Mouse (Mus musculus) ovary, adult 18-20 months (tissue): ENCODE measurements around the gene Prrt4.
A peak's percentile ranks its signal among the peaks of the same experiment; 100 is the strongest.
"Not testable (repeated sequence)": the region's sequence is repeated elsewhere in the genome, so short reads cannot be mapped to it uniquely, and the experiment has no call there.

ENCODE experiments used
- DNase-seq: peaks from one replicate; pipeline ENCODE4 v3.0.0; 2022; ENCODE audit warnings: low spot score, mixed read lengths

Gene Prrt4

GRCm38 (mm10) chr6:29178888-29179658 lies at the start of gene Prrt4:
Prrt4 (minus strand) TSS chr6:29179584.
- DNase-seq = peak; percentile 69

DNA sequence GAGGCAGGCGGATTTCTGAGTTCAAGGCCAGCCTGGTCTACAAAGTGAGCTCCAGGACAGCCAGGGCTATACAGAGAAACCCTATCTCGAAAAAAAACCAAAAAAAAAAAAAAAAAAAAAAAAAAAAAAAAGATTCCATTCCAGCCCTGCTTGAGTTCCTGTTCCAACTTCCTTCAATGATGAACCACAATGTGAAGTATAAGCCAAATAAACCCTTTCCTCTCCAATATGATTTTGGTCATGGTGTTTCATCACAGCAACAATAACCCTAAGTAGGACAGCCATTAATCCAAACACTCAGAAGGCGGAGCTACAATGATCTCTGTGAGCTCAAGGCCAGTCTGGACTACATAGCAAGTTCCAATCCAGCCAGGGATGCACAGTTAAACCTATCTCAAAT lies 38.3 kb upstream of the Prrt4 start:
- not testable (repeated sequence) for DNase-seq

DNA sequence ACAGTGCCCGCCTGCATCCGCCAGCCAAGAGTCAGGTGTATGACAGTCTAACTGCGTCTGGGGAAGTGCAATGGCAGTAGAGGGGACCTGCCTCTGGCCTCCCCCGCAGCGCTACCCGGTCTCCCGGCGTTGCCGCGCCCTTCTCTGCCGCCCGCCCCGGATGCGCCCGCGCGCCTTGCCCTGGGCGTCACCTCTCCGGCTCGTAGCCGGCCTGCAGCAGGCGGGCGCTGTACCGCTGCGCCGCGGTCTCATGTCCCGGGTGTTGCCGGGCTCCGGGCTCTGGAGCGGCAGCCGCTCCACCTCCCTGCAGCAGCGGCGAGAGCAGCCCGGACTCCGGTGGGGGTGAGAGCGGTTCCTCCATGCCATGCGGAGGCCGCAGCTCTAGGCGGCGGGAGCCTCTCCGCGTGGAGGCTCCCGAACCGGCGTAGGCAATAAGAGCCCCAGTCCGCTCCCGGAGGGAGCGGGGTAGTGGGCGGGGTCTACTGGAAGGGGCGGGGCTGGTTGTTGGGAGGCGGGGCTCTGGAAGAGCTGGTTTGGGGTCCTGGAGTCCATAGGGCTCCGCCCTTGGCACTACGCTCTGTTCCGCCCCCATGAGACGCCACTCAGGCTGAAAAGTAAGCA lies 36.6 kb upstream of the Prrt4 start, which contains the start of gene Impdh1:
Impdh1 (minus strand) TSS at position 484 of the 621 bp plus-strand sequence.
- peak; percentile 69 for DNase-seq

DNA sequence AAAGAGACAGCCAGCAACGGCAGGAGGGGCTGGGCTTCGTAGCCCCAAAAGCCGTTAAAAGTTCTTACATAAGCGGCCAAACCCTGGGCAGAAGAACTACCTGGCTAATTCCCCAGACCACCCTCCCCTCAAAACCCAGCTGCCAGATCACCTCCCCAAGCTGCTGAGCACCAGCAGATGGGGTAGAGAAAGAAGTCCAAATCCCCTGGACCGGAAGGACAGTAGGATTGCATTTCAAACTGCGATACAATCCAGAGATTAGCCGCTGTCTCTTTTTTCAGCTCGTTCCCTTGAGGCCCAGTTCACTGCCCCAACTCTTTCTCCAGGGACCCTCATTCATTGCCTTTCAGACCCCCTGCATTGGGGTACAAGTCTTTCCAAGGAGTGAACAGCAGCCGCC lies 35.8 kb upstream of the Prrt4 start:
- no peak for DNase-seq

- no peak for DNase-seq
Measured at GRCm38 (mm10) chr6:29214776-29215175, 35.4 kb upstream of the Prrt4 start.

GRCm38 (mm10) chr6:29214245-29214644 lies 34.9 kb upstream of the Prrt4 start:
- DNase-seq = no peak

- DNase-seq = no peak
Measured at GRCm38 (mm10) chr6:29213436-29213835, 34.1 kb upstream of the Prrt4 start.

DNA sequence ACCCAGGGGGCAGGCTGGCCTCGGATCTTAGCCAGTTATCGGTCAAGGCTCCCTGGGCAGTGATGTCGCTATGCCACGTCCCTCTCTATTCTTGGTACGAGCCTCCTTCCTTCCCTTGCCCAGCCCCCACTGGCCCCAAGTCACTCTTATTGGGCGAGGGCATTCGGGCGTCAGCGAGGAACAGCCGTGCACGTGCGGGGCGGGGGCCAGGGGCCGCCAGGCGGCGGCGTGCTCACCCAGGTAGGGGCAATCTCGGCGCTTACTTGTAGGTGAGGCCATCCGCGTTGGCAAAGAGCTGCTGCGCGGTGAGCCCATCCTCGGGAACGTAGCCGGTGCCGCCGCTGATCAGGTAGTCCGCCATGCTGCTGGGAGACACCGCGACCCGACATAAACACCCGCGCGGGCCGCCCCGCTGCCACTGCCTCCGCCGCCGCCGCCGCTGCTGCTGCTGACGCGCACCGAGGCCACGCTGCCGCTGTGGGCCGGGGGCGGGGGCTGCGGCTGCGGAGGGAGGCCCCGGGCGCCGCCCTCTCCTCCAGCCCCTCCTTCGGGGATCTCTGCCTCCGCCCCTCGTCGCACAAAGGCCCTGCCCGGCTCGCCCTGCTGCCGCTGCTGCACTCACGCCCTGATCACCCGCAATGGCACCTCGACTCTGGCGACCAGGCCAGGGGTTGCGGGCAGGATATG lies 32.6 kb upstream of the Prrt4 start:
- peak; percentile 82 for DNase-seq

DNA sequence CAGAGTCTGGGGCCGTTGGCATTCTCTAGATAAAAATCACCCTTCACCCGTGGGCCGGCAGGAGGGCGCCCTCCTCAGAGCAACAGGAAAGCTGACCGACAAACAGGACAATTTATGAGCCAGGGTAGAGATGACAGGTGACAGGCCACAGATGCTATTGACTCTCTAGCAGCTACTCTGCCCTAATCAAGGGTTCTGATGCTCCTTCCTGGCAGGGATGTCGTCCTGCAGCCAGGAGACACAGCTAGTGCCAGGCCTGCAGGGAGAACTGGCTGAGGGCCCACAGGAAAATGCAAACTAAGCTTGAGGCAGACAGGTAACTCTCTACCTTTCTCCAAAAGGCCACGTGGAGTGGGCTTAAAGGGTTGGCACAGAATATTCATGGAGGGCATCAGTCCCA lies 31.8 kb upstream of the Prrt4 start:
- no peak for DNase-seq

- no peak for DNase-seq
Measured at GRCm38 (mm10) chr6:29210231-29210936, 31.0 kb upstream of the Prrt4 start.

DNA sequence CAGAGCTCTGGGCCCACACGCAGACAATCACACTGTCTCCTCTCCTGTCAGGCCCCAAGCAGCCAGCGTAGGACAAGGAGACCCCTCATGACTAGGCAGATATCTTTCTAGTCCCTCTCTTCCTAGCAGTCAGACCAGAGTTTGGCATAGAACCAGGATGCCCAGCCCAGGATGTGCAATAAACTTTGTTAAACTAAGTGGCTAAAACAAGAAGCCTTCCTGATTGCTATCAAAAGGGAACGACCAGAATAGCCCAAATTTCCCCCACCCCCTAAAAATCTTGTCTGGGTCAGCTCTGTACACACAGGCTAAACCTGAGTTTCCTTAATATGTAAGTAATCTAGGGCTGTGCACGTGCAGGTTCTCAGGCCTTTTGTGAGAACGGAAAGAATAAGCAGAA lies 28.8 kb upstream of the Prrt4 start:
- DNase-seq = no peak

DNA sequence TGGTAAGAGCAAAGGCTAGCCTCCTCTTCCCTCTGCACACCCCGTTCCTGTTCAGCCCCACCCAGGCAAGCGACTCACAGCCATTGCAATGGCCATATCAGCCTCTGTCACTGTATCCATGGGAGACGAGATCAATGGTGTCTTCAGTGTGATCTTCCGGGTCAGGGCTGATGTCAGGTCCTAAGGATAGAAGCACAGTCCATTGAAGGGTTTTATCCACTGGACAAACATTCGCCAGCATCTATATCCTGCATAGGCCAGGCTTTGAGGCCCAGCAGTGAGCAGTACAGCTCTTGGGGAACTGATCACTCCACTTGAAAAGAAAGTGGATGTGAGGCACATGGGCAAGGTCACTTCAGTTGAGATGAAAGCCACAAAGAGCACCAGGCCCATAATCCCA lies 27.6 kb upstream of the Prrt4 start:
- DNase-seq = no peak

DNA sequence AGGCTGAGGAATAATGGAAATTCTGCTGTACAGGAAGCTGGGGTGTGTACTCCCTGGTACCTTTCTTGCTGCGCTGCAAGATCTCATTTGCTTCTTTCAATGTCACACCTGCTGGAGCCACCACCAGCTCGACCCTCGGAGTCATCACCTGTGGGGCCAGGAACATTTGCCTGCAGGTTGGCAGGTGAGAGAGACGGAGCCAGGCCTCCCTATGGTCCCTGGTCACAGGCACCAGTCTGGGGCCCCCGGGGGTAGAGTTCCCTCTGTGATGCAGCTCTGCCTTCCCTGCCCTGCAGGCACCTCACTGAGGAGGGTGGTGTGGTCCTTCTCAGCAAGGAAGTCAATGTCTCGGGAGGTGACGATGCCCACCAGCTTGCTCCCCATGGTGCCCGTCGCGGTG lies 26.6 kb upstream of the Prrt4 start:
- no peak for DNase-seq

GRCm38 (mm10) chr6:29204932-29205614 lies 25.7 kb upstream of the Prrt4 start:
- no peak for DNase-seq

GRCm38 (mm10) chr6:29203861-29204585 lies 24.6 kb upstream of the Prrt4 start:
- DNase-seq = no peak

GRCm38 (mm10) chr6:29203096-29203495 lies 23.7 kb upstream of the Prrt4 start:
- DNase-seq = no peak

DNA sequence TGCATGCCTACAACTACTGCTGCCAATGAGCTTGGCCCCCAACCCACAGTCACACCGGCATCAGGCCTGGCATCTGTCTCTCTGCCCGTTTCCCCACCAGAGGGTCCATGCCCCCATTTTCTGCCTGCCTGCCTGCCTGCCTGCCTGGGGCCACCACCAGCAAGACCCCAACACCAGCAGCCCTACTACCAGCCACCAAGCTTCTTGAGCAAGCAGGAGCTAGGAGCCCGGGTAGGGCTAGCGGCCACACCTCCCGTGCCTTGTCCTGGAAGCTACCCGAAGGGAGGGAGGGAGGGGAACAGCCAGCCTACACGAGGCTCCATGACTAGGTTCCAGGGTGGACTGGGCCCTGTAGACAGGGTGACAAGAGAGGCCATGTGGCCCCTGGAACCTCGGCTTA lies 22.6 kb upstream of the Prrt4 start:
- DNase-seq = no peak

DNA sequence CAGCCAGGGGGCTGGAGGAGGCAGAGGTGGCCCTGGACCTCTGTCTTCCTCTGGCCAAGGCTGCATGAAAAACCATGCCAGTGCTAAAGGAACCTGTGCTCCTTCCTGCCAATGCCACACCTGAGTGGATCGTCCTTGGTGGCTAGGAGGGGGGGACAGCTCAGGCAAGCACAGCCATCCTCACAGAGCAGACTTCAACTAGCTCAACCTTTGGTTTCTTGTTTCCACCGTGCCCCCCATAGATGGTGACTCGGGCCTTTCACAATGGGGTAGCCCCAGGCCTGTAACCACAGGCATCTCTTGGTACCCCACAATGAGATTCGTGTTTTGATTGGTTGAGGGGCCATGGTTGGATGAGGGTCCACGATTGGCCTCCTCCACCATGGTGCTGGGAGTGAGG lies 22.0 kb upstream of the Prrt4 start:
- DNase-seq = no peak

DNA sequence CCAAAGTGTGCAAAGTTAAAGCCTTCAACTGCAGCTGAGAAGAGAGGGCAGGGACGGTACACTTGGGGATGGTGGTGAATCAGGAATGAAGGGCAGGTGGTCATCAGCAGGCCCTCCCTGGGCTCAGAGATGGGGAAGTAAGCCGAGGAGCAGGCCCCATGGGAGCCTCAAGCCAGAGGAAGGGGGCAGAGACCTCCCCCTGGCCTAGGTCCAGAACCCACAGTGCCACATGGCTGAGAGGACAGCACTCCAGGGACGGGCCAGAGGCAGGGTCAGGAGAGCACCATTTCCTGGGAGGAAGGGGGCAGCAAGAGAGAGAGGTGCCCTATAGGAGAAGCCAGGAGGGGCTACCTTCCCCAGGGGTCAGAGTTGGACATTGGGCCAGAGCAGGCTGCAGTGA lies 21.1 kb upstream of the Prrt4 start:
- no peak for DNase-seq

- no peak for DNase-seq
Measured at GRCm38 (mm10) chr6:29199223-29199855, 20.0 kb upstream of the Prrt4 start.
